Mouse (Mus musculus): ENCODE measurements around the gene Sgcb. TPM values are rescaled to one million over a fixed set of nuclear protein-coding genes. Genes with fewer than 3 reads are reported as not detected.

The Sgcb gene
- 23.6 and 26.7 TPM in 2 replicates for polyA plus RNA-seq (2015; fragmentation: Nextera tagmentation; extraction: Ambion mirVana)

DNA sequence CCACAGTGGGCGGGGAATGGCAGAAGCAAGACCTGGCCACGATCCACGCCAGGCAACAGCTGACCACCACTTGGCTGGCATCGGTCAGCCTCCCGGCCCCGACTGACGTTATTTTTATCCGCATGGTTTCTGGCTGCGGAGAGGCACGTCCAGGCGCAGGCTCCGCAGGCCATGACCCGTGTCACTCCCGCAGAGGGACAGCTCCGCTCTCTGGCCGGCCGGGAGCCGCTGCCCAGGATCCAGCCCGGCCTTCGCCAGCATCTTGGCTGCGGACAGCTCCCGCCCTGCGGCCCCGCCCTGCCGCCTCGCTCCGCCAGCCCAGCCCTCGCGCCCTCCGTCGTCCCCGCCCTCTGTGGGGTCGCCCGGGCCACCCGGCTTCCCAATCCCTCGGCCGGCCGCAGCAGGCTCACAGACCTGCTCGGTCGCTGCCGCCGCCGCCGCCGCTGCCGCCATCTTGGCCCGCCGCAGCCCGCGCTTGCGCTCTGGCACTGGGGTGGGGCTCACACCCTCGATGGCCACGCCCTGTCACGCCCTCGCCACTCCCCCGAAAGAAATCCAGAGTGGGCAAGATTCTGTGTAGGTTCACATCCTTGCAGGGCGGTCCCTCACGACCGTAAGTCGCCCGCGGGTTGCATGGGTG lies at the start of gene Sgcb:
TSS of gene Sgcb (minus strand) at position 530 of the 640 bp plus-strand sequence.
- ATAC-seq (ENCODE audit: insufficient read depth, low FRiP score, low read depth): peak; percentile 79
- Histone ChIP-seq H3K36me3 (no peaks in the 10 kb centered on the region), H3K9ac (peak within 1 kb of the TSS; percentile 32), H3K4me2 (peak within 1 kb of the TSS; percentile 90), H3K27me3 (replicated peaks) (peaks cover 32% of the 10 kb centered on the region), H3K27ac (no peak within 1 kb of the TSS), H3K4me1 (peaks cover 21% of the 10 kb centered on the region), H3K4me3 (replicated peaks) (peak within 1 kb of the TSS; percentile 69), H3K9me3 (no peaks in the 10 kb centered on the region)
- under 1% methylated on average over 62 of the region's 62 CpGs for WGBS

DNA sequence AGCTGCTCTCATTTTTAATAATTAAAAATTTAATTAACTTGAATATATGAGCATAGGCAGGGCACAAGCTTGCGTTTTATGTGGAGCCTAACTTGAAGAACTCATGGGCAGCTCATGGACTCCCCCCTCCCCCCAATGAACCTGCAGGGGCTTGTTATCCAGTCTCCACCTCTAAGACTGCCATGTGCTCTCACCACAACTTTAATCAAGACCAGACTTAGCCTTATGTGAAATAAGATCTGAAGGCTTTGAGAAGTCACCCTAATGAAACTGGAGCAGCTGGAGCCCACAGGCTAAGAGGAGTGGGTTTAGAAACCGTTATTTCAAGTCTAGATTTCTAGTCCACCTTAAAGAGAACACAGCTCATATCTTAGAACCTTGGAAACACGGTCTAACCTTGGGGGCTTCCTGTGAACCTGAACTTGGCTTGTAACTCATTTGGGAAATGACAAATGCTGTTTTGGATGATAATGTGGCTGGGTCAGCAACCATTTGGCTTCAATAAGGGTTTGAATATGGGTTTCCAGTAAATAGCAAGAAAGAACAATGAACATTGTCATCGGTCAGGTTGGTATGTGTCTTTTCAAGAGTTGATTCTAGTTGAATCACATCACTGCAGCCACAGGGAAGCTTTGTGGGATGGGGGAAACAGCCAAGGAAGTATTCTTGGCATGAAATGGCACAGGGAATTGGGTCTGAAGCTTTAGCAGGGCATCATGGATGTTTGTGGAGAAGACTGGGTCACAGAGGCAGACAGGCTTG lies 46.8 kb upstream of the Sgcb start:
- WGBS: 82% methylated on average over 4 of the region's 4 CpGs

DNA sequence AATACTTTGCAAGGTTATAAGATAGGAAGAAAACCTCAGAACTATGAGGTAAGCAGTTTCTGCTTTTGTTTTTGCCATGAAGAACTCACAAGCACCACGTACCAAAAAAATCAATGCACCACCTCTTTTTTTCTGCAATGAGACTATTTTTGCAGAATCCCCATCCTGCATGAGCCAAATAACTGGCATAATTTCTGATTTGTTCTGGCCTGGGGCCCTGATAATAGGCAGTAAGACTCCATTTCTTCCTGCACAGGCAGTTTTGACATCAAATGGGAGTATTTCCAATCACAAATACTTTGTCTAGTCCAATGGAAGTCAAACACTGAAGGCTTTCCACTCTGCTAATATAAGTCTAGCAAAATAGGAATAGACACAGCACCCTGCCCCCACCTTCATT lies 46.2 kb upstream of the Sgcb start:
- ATAC-seq (ENCODE audit: insufficient read depth, low FRiP score, low read depth): no peak
- no peak overlapping the region for H3K27ac ChIP-seq
- H3K27me3 ChIP-seq (replicated peaks): no peaks in the 10 kb centered on the region
- H3K4me2 ChIP-seq: no peak overlapping the region
- H3K4me3 ChIP-seq (replicated peaks): no peak overlapping the region
- no peaks in the 10 kb centered on the region for H3K36me3 ChIP-seq
- H3K9ac ChIP-seq: no peak overlapping the region
- H3K9me3 ChIP-seq: no peaks in the 10 kb centered on the region
- H3K4me1 ChIP-seq: peaks cover 4% of the 10 kb centered on the region; the same call in 1 of the 2 replicates
- WGBS: 78% methylated on average over 1 of the region's 1 CpGs

More for the DNA sequence above, 46.8 kb upstream of the Sgcb start:
- Histone ChIP-seq H3K9me3 (no peaks in the 10 kb centered on the region), H3K36me3 (no peaks in the 10 kb centered on the region), H3K4me3 (replicated peaks) (no peak overlapping the region), H3K4me2 (no peak overlapping the region), H3K9ac (no peak overlapping the region), H3K4me1 (0 out of 2 replicates have a peak, but pooled peaks cover 4% of the 10 kb centered on the region), H3K27me3 (replicated peaks) (no peaks in the 10 kb centered on the region), H3K27ac (no peak overlapping the region)
- ATAC-seq (ENCODE audit: insufficient read depth, low FRiP score, low read depth): no peak

DNA sequence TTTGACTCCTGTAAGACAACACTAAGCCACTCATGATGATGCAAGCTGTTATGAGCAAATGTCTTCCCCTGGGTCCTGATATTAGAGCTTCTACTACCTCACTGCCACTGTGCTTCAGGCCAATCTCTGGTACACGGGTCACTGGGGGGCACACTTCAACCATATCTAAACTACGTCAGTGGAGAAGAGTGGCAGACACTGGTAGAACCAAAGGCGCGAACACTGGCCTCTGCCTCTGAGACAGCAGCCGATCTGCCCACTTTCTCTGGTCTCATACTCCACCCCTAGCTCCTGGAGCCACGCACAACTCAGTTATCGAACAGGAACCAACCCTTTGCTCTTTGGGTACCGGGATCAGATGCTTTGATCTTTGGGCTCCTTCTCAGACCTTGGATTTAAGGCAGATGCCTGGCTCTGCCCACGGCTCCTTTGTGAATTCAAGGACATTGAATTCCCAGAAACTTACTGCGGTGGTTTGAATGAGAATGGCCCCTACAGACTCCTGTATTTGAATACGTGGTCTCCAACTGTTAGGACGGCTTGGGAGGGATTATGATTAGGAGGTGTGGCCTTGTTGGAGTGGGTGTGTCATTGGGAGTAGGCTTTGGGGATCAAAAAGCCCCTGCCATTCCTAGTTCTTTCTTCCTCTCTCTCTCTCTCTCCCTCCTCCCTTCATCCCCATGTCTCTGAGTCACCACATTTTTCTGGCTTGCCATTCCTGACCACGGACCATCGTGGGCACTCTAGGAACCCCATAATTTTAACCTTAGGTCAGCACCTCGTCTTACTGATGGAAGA lies 44.3 kb upstream of the Sgcb start:
- no peak overlapping the region for H3K4me3 ChIP-seq (replicated peaks)

DNA sequence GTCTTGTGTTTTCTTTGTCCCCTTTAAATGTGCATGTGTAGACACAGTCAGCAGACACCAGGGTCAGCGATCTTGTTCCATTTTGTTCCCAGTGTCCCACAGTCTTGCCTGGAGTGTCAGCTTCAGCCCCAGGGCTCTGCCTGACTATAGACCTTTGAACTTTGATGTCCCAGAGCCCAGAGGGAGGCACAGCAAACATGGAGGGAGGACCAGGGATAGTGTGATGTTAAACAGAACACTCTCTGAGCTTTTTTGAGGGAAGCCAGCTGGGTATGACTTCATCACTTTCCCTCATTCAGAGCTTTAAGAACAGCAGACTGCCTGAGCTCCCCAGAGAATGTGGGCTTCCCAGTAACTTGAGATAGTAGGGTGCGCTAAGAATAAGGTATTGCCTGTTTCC lies 42.6 kb upstream of the Sgcb start:
- ATAC-seq (ENCODE audit: insufficient read depth, low FRiP score, low read depth): peak; percentile 43; the same call in 1 of the 2 replicates
- 54% methylated on average over 2 of the region's 2 CpGs for WGBS
- no peak overlapping the region for H3K27ac ChIP-seq

More for the DNA sequence above, 44.3 kb upstream of the Sgcb start:
- Histone ChIP-seq H3K9me3 (no peaks in the 10 kb centered on the region), H3K27me3 (replicated peaks) (no peaks in the 10 kb centered on the region), H3K36me3 (no peaks in the 10 kb centered on the region), H3K4me2 (no peak overlapping the region), H3K9ac (no peak overlapping the region), H3K27ac (no peak overlapping the region), H3K4me1 (peaks cover 4% of the 10 kb centered on the region; the same call in 1 of the 2 replicates)
- WGBS: 53% methylated on average over 15 of the region's 15 CpGs
- no peak for ATAC-seq (ENCODE audit: insufficient read depth, low FRiP score, low read depth)

DNA sequence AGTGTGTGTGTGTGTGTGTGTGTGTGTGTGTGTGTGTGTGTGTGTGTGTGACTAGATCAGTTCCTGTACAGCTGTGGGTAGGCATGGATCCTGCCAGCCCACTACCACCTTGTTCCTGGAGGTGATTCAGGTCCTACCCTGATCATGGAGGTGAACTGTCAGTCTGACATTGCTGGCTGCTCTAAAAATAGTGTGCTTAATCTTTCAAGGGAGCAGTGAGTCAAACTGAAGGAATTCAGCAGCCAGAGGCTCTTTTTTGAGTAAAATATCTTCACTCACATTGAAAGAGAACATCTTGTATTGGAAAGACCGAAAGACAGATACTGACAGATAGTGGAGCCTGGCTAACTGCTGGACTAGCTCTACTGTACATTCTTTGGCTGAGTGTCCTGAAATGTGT lies 41.0 kb upstream of the Sgcb start:
- no peak overlapping the region for H3K4me3 ChIP-seq (replicated peaks)
- H3K36me3 ChIP-seq: no peaks in the 10 kb centered on the region
- no peak overlapping the region for H3K9ac ChIP-seq
- no peaks in the 10 kb centered on the region for H3K27me3 ChIP-seq (replicated peaks)
- ATAC-seq (ENCODE audit: insufficient read depth, low FRiP score, low read depth): no peak
- H3K4me1 ChIP-seq: peaks cover 4% of the 10 kb centered on the region; the same call in 1 of the 2 replicates
- WGBS: 60% methylated on average over 1 of the region's 1 CpGs
- H3K27ac ChIP-seq: no peak overlapping the region
- no peaks in the 10 kb centered on the region for H3K9me3 ChIP-seq
- no peak overlapping the region for H3K4me2 ChIP-seq

More for the DNA sequence above, 42.6 kb upstream of the Sgcb start:
- H3K27me3 ChIP-seq (replicated peaks): no peaks in the 10 kb centered on the region
- no peak overlapping the region for H3K4me2 ChIP-seq
- H3K9ac ChIP-seq: no peak overlapping the region
- H3K4me1 ChIP-seq: peaks cover 4% of the 10 kb centered on the region; the same call in 1 of the 2 replicates
- H3K4me3 ChIP-seq (replicated peaks): no peak overlapping the region
- H3K36me3 ChIP-seq: no peaks in the 10 kb centered on the region
- no peaks in the 10 kb centered on the region for H3K9me3 ChIP-seq

DNA sequence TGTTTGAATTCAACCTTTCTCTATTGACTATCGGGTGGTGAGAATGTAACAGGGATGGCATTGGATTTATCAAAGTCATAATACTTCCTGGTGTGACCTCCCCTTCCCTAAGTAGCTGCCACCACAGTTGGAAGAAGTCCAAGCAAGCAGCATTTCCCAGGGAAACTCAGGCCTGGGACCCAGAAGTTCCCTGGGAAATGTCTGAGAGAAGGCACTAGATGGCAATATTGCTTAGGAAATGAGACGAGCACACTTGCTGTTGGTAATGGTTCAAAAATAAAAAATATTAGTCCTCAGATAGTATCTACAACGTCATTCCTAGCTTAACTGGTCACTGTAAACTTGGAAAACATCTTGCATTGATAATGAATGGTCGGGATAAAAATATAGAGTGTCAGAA lies 38.6 kb upstream of the Sgcb start:
- H3K4me1 ChIP-seq: peaks cover 4% of the 10 kb centered on the region; the same call in 1 of the 2 replicates
- H3K4me2 ChIP-seq: no peak overlapping the region
- WGBS: 10% methylated on average over 4 of the region's 4 CpGs
- no peaks in the 10 kb centered on the region for H3K9me3 ChIP-seq
- H3K9ac ChIP-seq: no peak overlapping the region
- no peak for ATAC-seq (ENCODE audit: insufficient read depth, low FRiP score, low read depth)
- no peaks in the 10 kb centered on the region for H3K27me3 ChIP-seq (replicated peaks)
- no peaks in the 10 kb centered on the region for H3K36me3 ChIP-seq
- no peak overlapping the region for H3K27ac ChIP-seq
- H3K4me3 ChIP-seq (replicated peaks): no peak overlapping the region

DNA sequence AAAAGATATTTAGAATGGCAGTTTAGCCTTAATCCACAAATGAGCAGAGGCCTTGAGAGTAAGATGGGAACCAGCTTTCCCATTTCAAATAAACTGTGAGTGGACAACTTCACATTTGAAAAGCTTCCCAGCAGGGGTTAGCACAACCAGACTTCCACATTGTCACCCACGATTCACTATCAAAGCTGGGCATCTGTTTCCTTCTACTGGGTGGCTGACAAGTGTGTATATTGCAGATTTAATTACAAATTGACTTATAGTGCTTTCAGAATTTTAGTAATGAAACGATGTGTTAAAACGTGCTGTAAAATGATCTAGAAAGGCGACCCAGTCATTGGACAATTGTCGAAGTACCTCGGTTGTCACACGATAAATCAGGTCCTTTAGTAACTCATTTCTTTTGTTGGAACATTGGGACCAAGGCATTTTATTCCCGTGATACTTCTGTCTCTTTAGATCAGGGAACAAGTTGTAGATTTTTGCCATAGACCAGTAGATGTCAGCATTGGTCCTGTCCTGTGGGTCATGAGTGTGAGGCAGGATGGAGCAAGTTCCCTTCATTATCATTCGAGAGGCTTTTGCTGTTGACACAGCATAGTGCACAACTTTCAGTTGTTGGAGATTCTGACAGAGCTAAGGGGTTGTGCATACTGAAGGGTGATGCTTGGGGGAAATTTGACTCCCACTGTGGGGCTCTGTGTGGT lies 36.3 kb upstream of the Sgcb start:
- 59% methylated on average over 9 of the region's 9 CpGs for WGBS
- Histone ChIP-seq H3K27me3 (replicated peaks) (no peaks in the 10 kb centered on the region), H3K9me3 (no peaks in the 10 kb centered on the region), H3K4me1 (no peaks in the 10 kb centered on the region), H3K4me2 (no peak overlapping the region), H3K9ac (no peak overlapping the region), H3K27ac (no peak overlapping the region), H3K36me3 (no peaks in the 10 kb centered on the region), H3K4me3 (replicated peaks) (no peak overlapping the region)
- no peak for ATAC-seq (ENCODE audit: insufficient read depth, low FRiP score, low read depth)

DNA sequence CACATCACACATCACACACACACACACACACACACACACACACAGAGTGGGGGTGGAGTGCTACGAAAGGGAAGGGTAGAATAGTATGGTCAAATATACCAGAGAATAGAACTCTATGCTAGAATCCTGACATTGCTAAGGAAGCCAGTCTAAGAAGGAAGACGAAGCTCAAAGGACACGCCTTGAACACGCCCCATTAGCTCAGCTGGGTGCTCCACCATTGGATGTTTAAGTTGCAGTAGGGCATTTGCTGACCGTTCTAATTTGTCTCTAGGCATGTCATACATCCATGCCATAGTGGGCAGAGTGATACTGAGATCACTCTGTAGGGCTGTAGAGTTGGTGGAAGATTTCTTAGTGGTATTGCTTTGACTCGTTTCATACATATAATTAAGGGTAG lies 35.6 kb upstream of the Sgcb start:
- Histone ChIP-seq H3K9ac (no peak overlapping the region), H3K27ac (no peak overlapping the region), H3K4me3 (replicated peaks) (no peak overlapping the region), H3K27me3 (replicated peaks) (no peaks in the 10 kb centered on the region), H3K9me3 (no peaks in the 10 kb centered on the region), H3K4me1 (no peaks in the 10 kb centered on the region), H3K36me3 (no peaks in the 10 kb centered on the region), H3K4me2 (no peak overlapping the region)
- ATAC-seq (ENCODE audit: insufficient read depth, low FRiP score, low read depth): no peak
- WGBS: 74% methylated on average over 6 of the region's 6 CpGs

DNA sequence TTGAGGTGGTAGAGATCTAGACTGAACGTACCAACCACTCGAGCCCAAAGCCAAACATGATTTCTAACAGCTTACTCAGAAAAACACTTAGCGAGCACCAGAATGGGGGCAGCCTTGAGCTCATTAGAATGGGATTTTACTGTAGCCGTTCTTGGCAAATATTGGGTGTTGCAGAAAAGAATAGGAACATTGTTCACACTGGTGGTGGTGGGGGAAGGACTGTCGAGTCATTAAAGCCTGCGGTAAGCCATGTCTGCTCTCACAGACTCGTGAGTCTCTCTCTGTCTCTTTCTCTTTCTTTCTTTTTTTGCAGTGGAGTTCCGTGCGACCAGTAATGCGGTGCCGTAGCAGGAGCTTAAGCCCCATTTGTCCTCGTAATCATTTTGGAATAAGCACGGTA lies 29.0 kb upstream of the Sgcb start:
- H3K27me3 ChIP-seq (replicated peaks): no peaks in the 10 kb centered on the region
- H3K27ac ChIP-seq: no peak overlapping the region
- no peaks in the 10 kb centered on the region for H3K9me3 ChIP-seq
- H3K4me3 ChIP-seq (replicated peaks): no peak overlapping the region; the same call in 1 of the 2 replicates
- ATAC-seq (ENCODE audit: insufficient read depth, low FRiP score, low read depth): no peak
- H3K9ac ChIP-seq: no peak overlapping the region
- WGBS: 76% methylated on average over 13 of the region's 13 CpGs
- no peaks in the 10 kb centered on the region for H3K36me3 ChIP-seq
- H3K4me2 ChIP-seq: peak overlapping the region; percentile 25; the same call in 1 of the 2 replicates
- H3K4me1 ChIP-seq: no peaks in the 10 kb centered on the region

DNA sequence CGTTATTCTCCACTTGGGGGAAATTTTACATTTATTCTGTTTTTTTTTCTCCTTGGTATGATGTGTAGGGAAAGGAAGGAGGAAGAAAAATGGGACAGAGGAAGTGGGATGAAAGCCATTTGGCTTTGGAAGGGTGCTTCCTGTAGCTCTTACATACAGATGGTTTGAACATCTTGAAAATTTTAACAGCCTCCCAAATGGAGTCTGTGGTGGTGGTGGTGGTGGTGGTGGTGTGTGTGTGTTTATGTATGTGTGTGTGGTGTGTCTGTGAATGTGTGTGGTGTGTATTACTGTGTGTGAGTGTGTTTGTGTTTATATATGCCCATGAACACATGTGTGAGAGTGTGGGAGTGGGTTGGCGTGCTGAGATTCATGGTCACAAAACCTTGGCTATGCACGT lies 28.0 kb upstream of the Sgcb start:
- WGBS: 76% methylated on average over 3 of the region's 3 CpGs
- no peak overlapping the region for H3K27ac ChIP-seq
- H3K36me3 ChIP-seq: no peaks in the 10 kb centered on the region
- H3K27me3 ChIP-seq (replicated peaks): no peaks in the 10 kb centered on the region
- no peaks in the 10 kb centered on the region for H3K9me3 ChIP-seq
- no peak overlapping the region for H3K9ac ChIP-seq
- H3K4me1 ChIP-seq: no peaks in the 10 kb centered on the region
- H3K4me3 ChIP-seq (replicated peaks): no peak overlapping the region
- ATAC-seq (ENCODE audit: insufficient read depth, low FRiP score, low read depth): no peak
- no peak overlapping the region for H3K4me2 ChIP-seq

All from stomach, embryonic 15.5 days (tissue).